Mouse (Mus musculus): ENCODE measurements around the gene Ovca2.
A peak's percentile ranks its signal among the peaks of the same experiment; 100 is the strongest.
"Not testable (repeated sequence)": the region's sequence is repeated elsewhere in the genome, so short reads cannot be mapped to it uniquely, and the experiment has no call there.

Ovca2 gene

GRCm38 (mm10) chr11:75194850-75195461 lies 16.3 kb upstream of the Ovca2 start:
- peak in 1 of 2 experiments; percentile 72 for DNase-seq (ENCODE audit: low spot score in 2 of 2)

GRCm38 (mm10) chr11:75194121-75194849 lies 15.7 kb upstream of the Ovca2 start:
- DNase-seq (ENCODE audit: low spot score in 2 of 2) = peak in 1 of 2 experiments; percentile 70

- peak; percentile 41 to 73 for DNase-seq (ENCODE audit: low spot score in 2 of 2)
Observed at GRCm38 (mm10) chr11:75193256-75194071, 14.8 kb upstream of the Ovca2 start, which contains the start of gene Rtn4rl1. Gene Rtn4rl1, plus strand, starts transcription at chr11:75193783.

DNA sequence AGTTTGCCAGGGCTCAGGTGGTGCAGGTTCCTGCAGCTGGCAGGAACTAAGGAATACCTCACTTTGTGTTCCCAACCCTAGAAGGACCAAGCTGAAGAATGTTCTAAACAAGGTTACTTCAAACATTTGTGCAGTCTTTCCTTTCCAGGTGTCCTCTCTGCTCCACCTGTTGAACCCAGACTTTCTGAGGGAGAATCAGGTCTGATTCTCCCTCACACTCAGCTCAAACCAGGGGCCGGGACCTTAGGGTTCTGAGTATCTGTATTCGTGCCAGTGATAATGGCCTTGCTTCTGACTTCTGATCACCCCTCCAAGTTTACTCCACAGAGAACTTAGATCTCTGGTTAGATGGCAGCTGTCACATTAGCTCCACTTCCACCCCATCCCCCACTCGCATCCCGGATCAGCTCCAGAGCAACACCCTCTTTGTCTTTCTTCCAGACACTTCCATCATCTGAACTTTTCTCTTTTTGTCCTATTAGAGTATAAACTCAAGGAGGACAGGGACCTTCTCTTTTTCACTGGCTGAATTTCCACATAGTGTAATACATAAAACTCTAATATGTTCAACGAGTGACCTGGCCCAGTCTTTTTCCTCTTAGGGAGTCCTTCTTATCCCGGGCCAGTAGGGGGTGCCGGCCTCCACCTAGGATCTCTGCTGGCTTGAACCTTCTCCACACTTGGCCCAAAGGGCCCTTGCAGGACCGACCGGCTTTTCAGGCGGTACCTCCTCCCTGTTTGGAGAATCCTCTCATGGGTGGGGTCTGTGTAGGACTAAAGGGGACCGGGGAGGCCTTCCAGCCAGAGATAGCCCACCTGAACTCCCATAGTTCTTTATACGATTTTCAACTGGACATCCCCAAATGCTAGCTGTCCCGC lies 13.9 kb upstream of the Ovca2 start:
- peak; percentile 72 to 83 for DNase-seq (ENCODE audit: low spot score in 2 of 2)

DNA sequence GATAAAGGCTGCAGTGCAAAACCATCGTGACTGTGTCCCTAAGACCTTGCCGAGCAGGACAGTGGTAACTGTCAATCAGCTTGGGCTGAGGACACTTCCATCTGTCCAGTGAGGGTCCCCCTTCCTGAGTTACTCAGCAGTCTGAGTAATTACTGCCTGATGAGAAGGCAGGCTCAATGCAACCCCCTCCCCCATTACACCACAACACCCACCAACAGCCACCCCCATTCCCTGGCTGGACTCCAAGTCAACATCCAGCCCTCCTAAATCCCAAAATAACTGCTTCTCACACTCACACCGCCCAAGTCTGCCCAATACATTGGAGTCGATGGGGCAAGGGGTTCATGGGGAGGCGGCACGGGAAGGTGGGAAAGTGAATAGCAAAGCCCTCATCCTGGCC lies 13.2 kb upstream of the Ovca2 start:
- no peak for DNase-seq (ENCODE audit: low spot score in 2 of 2)

- DNase-seq (ENCODE audit: low spot score in 2 of 2) = no peak
Observed at GRCm38 (mm10) chr11:75190905-75191441, 12.3 kb upstream of the Ovca2 start, which contains the start of gene Dph1. Gene Dph1, minus strand, starts transcription at chr11:75191241.

GRCm38 (mm10) chr11:75190371-75190724 lies 11.7 kb upstream of the Ovca2 start:
- DNase-seq (ENCODE audit: low spot score in 2 of 2) = peak; percentile 83 to 90

GRCm38 (mm10) chr11:75189713-75190370 lies 11.2 kb upstream of the Ovca2 start:
- no peak for DNase-seq (ENCODE audit: low spot score in 2 of 2)

DNA sequence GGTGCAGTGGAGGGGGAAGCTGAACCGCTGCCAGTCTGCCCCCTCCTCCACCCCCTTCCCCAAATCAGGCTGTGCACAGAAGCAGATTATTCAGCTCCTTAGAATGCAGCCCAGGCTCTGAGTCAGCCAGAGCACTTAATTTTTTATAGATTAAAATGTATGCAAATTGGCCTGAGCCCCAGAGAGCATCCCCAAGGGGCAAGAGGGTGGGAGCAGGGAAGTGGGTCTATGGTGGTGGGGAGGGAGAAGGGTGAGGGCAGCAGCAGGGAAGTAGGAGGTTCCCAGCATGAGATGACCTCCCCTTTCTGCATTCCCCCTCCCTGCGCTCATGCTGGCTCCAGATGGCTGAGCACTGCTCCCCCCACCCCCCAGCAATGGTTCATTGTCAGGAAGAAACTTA lies 6.4 kb upstream of the Ovca2 start:
- no peak for DNase-seq (ENCODE audit: low spot score in 2 of 2)

- no peak for DNase-seq (ENCODE audit: low spot score in 2 of 2)
Observed at GRCm38 (mm10) chr11:75184573-75184972, 5.9 kb upstream of the Ovca2 start.

DNA sequence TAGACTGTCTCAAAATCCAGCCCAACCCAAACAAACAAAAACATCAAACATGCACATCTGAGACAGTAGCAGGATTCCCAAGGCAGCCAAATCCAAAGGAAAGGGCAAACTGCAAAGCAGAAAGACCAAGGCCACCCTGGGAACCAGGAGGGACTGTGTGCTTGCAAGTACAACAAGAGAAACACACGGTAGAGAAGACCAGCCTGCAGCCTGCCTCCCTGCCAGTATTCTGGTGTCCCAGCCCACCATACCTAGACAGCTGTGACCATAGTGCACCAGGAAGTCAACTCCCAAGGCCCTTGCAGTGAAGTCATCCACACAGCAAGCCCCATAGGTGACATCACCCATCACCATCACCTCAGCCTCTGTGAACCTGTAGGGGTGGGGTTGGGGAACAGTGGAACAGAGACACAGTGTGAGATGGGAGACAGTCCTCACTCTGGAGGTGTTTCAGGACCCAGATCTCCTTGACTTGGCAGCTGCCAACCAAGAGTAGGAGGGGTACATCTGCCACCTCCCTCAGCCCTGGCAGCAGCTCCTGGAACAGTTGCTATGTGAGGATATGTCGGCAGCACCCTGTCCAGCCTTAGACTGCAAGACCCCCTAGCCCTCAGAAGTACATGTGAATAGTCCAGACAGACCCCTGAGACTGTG lies 5.4 kb upstream of the Ovca2 start:
- DNase-seq (ENCODE audit: low spot score in 2 of 2) = peak in 1 of 2 experiments; percentile 52

DNA sequence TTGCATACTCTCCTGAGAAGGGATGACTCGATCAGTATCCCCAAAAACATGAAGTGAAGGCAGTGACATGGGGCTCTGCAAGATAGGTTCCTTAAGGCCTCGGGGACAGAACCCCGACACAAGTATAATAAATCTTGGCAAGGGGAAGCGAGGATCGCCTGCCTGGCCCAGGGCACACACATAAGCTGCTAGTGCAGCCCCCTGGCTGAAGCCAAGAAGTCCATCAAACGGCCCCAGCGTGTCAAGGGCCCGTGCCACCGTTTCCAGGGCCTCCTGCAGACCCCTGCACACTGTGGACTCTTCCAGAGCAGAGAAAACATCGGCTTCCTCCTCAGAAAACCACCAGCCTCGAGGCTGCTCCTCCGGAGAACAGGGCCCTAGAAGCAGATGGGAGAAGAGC lies 624 bp downstream of the Ovca2 start:
- DNase-seq (ENCODE audit: low spot score in 2 of 2) = no peak

DNA sequence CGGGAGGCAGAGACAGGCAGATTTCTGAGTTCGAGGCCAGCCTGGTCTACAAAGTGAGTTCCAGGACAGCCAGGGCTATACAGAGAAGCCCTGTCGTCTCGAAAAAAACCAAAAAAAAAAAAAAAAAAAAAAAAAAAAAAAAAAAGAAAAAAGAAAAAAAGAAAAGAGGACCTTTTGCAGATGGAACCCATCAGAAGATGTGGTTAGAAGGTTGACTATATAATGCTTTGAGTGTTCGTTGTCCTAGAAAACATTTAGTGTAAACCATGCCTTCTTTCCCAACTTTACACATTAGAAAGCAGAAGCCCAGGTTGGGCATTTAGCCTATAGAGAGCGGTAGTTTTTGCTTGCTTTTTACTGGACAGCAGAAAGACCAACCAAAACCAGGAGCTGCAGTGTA lies 4.1 kb downstream of the Ovca2 start:
- not testable (repeated sequence) for DNase-seq (ENCODE audit: low spot score in 2 of 2)

DNA sequence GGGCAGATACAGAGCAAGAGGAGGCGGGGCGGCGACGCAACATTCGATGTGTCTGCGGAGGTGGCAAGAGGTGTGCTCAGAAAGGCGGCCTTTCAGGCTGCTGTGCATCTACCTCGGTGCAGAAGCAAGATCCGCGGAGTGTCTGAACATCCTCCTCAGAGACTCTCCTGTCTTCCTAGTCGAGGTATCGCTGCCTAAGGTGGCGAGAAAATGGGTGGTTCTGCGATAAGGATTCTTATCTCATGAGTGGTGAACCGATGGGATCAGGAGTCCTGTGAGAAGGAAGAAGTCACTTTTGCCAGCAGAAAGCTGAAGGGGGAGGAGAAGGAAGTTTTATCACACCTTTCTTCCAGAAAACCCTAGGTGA lies 4.9 kb downstream of the Ovca2 start:
- DNase-seq (ENCODE audit: low spot score in 2 of 2) = peak in 1 of 2 experiments; percentile 63

GRCm38 (mm10) chr11:75173095-75173798 lies 5.4 kb downstream of the Ovca2 start:
- DNase-seq (ENCODE audit: low spot score in 2 of 2) = peak; percentile 80 to 90

- DNase-seq (ENCODE audit: low spot score in 2 of 2) = peak in 1 of 2 experiments; percentile 64
Observed at GRCm38 (mm10) chr11:75172151-75173094, 6.2 kb downstream of the Ovca2 start.

- peak in 1 of 2 experiments; percentile 57 for DNase-seq (ENCODE audit: low spot score in 2 of 2)
Observed at GRCm38 (mm10) chr11:75171186-75171865, 7.3 kb downstream of the Ovca2 start.
